Mouse (Mus musculus) liver, embryonic 14.5 days (tissue): ENCODE data around the gene AW822073.

Experiments used
- CTCF ChIP-seq: IDR thresholded peaks from 2 replicates; pipeline ENCODE4 v1.5.1; 2016; ENCODE audit warnings: antibody characterized with exemption, low read depth, control low read depth
- EP300 ChIP-seq: IDR thresholded peaks from 2 replicates; pipeline ENCODE4 v1.6.1; 2016; ENCODE audit warnings: antibody characterized with exemption, low read depth

- TF ChIP-seq CTCF (no peak), EP300 (no peak)
Observed at GRCm38 (mm10) chr10:58255954-58256353, 31.2 kb upstream of the AW822073 start.
